Mouse (Mus musculus) ES-E14 (cell line): ENCODE data around the gene Pprc1. TPM values are rescaled to one million over a fixed set of nuclear protein-coding genes. Genes with fewer than 3 reads are reported as not detected.
A peak's percentile ranks its signal among the peaks of the same experiment; 100 is the strongest.

Experiments
- DNase-seq: peaks from one replicate; pipeline ENCODE4 v3.0.0-alpha.2; 2013; ENCODE audit warnings: low read depth, low spot score
- H3K27ac ChIP-seq: 2 replicates; pipeline ENCODE4 v1.5.1; 2012; ENCODE audit warnings: low read depth, mild to moderate bottlenecking, low read length, moderate library complexity, mixed read lengths; ENCODE audit not compliant: poor library complexity, insufficient read depth, severe bottlenecking
- H3K36me3 ChIP-seq: 2 replicates; pipeline ENCODE4 v1.6.1; 2012; ENCODE audit warnings: mild to moderate bottlenecking, low read length, moderate library complexity, mixed read lengths; ENCODE audit not compliant: control insufficient read depth, poor library complexity, insufficient read depth, severe bottlenecking
- H3K4me1 ChIP-seq, 2 experiments: fragments of 150-350 bp in 1 of 2; sonication (generic) in 1 of 2; 2 replicates each; pipeline ENCODE4 v1.6.1; 2012; ENCODE audit warnings: low read length in 2 of 2, mild to moderate bottlenecking in 1 of 2, mixed read lengths in 1 of 2; ENCODE audit not compliant: control insufficient read depth in 2 of 2, insufficient read depth in 2 of 2, poor library complexity in 1 of 2
- H3K4me3 ChIP-seq, 2 experiments: fragments of 150-350 bp in 1 of 2; sonication (generic) in 1 of 2; 2 replicates each; pipeline ENCODE4 v1.5.1; 2012; ENCODE audit warnings: low read length in 2 of 2, low read depth in 1 of 2, mild to moderate bottlenecking in 1 of 2, mixed read lengths in 1 of 2; ENCODE audit not compliant: insufficient read depth in 1 of 2, poor library complexity in 1 of 2, severe bottlenecking in 1 of 2
- H3K9ac ChIP-seq: 2 replicates; pipeline ENCODE4 v1.6.1; 2012; ENCODE audit warnings: low read depth, mild to moderate bottlenecking, low read length, mixed read lengths; ENCODE audit not compliant: poor library complexity, insufficient read depth, severe bottlenecking
- H3K9me3 ChIP-seq: fragments of 150-350 bp; sonication (generic); 2 replicates; pipeline ENCODE4 v1.6.1; 2012; ENCODE audit warnings: low read depth, mild to moderate bottlenecking, low read length; ENCODE audit not compliant: control insufficient read depth, insufficient read depth
- CHD2 ChIP-seq: IDR thresholded peaks from 2 replicates; pipeline ENCODE4 v1.6.1; 2014; ENCODE audit warnings: mild to moderate bottlenecking, low read depth, low read length, inconsistent platforms
- HCFC1 ChIP-seq: IDR thresholded peaks from 2 replicates; pipeline ENCODE4 v1.6.1; 2012; ENCODE audit warnings: low read length, inconsistent platforms, borderline replicate concordance; ENCODE audit not compliant: insufficient read depth
- MAFK ChIP-seq: IDR thresholded peaks from 2 replicates; pipeline ENCODE4 v1.6.1; 2014; ENCODE audit warnings: mild to moderate bottlenecking, low read depth, low read length, inconsistent platforms; ENCODE audit not compliant: insufficient read depth
- ZC3H11A ChIP-seq: IDR thresholded peaks from 2 replicates; pipeline ENCODE4 v1.6.1; 2012; ENCODE audit warnings: low read depth, mild to moderate bottlenecking, inconsistent platforms, low read length, borderline replicate concordance
- ZNF384 ChIP-seq: IDR thresholded peaks from 2 replicates; pipeline ENCODE4 v1.6.1; 2012; ENCODE audit warnings: low read depth, low read length, inconsistent platforms
- in situ Hi-C, 2 experiments: fragments of 600-800 bp; cut with MboI; formaldehyde crosslinking; loops; one replicate each; pipeline ENCODE4 v1.15.1; 2025; ENCODE audit warnings: low sequenced_read_pairs in 2 of 2, inconsistent platforms in 1 of 2; ENCODE audit not compliant: unreplicated experiment in 2 of 2
- total RNA-seq: library from RNA; depleted of rRNA; stranded (reverse); fragments of 300-350 nt; gene quantifications from 2 replicates; pipeline ENCODE4 v1.2.3, GENCODE M21; 2012

The Pprc1 gene
- total RNA-seq, 1 experiment = 68.4 TPM

- peaks cover 0 to 3% of the 10 kb centered on the region in 2 experiments; a peak in 1 of 4 replicates for H3K4me1 ChIP-seq
- TF ChIP-seq HCFC1 = no peak
- no peak for TF ChIP-seq MAFK
- TF ChIP-seq ZC3H11A = no peak
- TF ChIP-seq CHD2 = no peak
- no peak for TF ChIP-seq ZNF384
- H3K9ac ChIP-seq = no peak overlapping the region
- H3K27ac ChIP-seq = no peak overlapping the region
- peaks cover 23% of the 10 kb centered on the region for H3K36me3 ChIP-seq
- DNase-seq = no peak
- no peaks in the 10 kb centered on the region for H3K9me3 ChIP-seq
- no peak overlapping the region for H3K4me3 ChIP-seq
- in situ Hi-C loops = no loop called here
Measured at GRCm38 (mm10) chr19:46087871-46088270, 43.2 kb downstream of the Pprc1 start.

GRCm38 (mm10) chr19:46091641-46092040 lies 47.0 kb downstream of the Pprc1 start:
- 0 out of 4 replicates have a peak, but pooled peaks cover 0 to 3% of the 10 kb centered on the region in 2 experiments for H3K4me1 ChIP-seq
- no peak overlapping the region for H3K4me3 ChIP-seq
- no peaks in the 10 kb centered on the region for H3K9me3 ChIP-seq
- no peak for DNase-seq
- TF ChIP-seq HCFC1 (no peak), MAFK (no peak), ZC3H11A (no peak), ZNF384 (no peak), CHD2 (no peak)
- H3K36me3 ChIP-seq = no peaks in the 10 kb centered on the region
- no peak overlapping the region for H3K27ac ChIP-seq
- no peak overlapping the region for H3K9ac ChIP-seq
- in situ Hi-C loops = no loop called here

DNA sequence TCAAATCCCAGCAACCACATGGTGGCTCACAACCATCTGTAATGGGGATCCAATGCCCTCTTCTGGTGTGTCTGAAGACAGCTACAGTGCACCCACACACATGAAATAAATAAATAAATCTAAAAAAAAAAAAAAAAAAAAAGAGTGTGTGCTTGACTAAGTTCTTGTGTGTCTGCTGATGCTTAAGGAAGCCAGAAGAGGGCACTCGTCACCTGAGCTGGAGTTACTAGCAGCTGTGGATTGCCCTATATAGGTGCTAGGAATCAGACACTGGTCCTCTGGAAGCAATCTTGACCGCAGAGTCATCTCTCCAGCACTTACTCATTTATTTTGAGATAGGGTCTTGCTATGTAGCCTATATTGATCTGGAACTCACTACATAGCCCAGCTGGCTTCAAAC lies 49.5 kb downstream of the Pprc1 start:
- Histone ChIP-seq H3K4me3 (no peak overlapping the region), H3K9ac (no peak overlapping the region), H3K27ac (no peak overlapping the region), H3K36me3 (no peaks in the 10 kb centered on the region), H3K9me3 (no peaks in the 10 kb centered on the region), H3K4me1 (0 out of 4 replicates have a peak, but pooled peaks cover 0 to under 1% of the 10 kb centered on the region in 2 experiments)
- TF ChIP-seq HCFC1 (no peak), ZNF384 (peak; percentile 58; the same call in 1 of the 2 replicates)
- DNase-seq = no peak
- in situ Hi-C loops = no loop called here

- no peak overlapping the region for H3K27ac ChIP-seq
- no peaks in the 10 kb centered on the region for H3K9me3 ChIP-seq
- no peak overlapping the region for H3K9ac ChIP-seq
- no peak for TF ChIP-seq ZC3H11A
- no peak for TF ChIP-seq CHD2
- TF ChIP-seq MAFK = no peak
- no peak for TF ChIP-seq HCFC1
- TF ChIP-seq ZNF384 = 0 out of 2 replicates have a peak, but pooled peaks have one; percentile 16
- in situ Hi-C loops = no loop called here
- no peak for DNase-seq
- H3K4me3 ChIP-seq = no peak overlapping the region
- no peaks in the 10 kb centered on the region for H3K4me1 ChIP-seq
- no peaks in the 10 kb centered on the region for H3K36me3 ChIP-seq
Measured at GRCm38 (mm10) chr19:46095291-46095690, 50.6 kb downstream of the Pprc1 start.

- H3K9ac ChIP-seq = no peak overlapping the region
- H3K4me3 ChIP-seq = no peak overlapping the region
- in situ Hi-C loops = no loop called here
- H3K9me3 ChIP-seq = no peaks in the 10 kb centered on the region
- H3K27ac ChIP-seq = no peak overlapping the region
- no peak for DNase-seq
- H3K36me3 ChIP-seq = no peaks in the 10 kb centered on the region
- TF ChIP-seq HCFC1 (no peak), ZC3H11A (no peak), ZNF384 (no peak), CHD2 (no peak), MAFK (no peak)
- no peaks in the 10 kb centered on the region for H3K4me1 ChIP-seq
Measured at GRCm38 (mm10) chr19:46096396-46096795, 51.7 kb downstream of the Pprc1 start.
